Mouse (Mus musculus) heart, embryonic 13.5 days (tissue): ENCODE results near the gene B4galt3. TPM values are rescaled to one million over a fixed set of nuclear protein-coding genes. Genes with fewer than 3 reads are reported as not detected.

Experiments used
- ATAC-seq: fragments of 200-750 bp; cut with Nextera tagmentation; 2 replicates; pipeline ENCODE4 v1.8.0; 2017; ENCODE audit warnings: moderate TSS enrichment; ENCODE audit not compliant: insufficient number of reproducible peaks, low FRiP score, low TSS enrichment; ENCODE audit errors: extremely low read depth
- H3K27ac ChIP-seq: fragments of 300-500 bp; sonication (generic); replicated peaks from 2 replicates; pipeline ENCODE4 v1.5.1; 2015; ENCODE audit warnings: moderate library complexity, mild to moderate bottlenecking, inconsistent platforms
- H3K27me3 ChIP-seq: fragments of 300-500 bp; sonication (generic); replicated peaks from 2 replicates; pipeline ENCODE4 v1.6.1; 2015; ENCODE audit warnings: mild to moderate bottlenecking, inconsistent platforms
- H3K36me3 ChIP-seq: fragments of 300-500 bp; sonication (generic); 2 replicates; pipeline ENCODE4 v1.6.1; 2015; ENCODE audit warnings: mild to moderate bottlenecking, inconsistent platforms
- H3K4me1 ChIP-seq: fragments of 300-500 bp; sonication (generic); 2 replicates; pipeline ENCODE4 v1.6.1; 2015; ENCODE audit warnings: inconsistent platforms
- H3K4me2 ChIP-seq: fragments of 300-500 bp; sonication (generic); 2 replicates; pipeline ENCODE4 v1.6.1; 2015; ENCODE audit warnings: inconsistent platforms, mild to moderate bottlenecking, moderate library complexity
- H3K4me3 ChIP-seq: fragments of 300-500 bp; sonication (generic); 2 replicates; pipeline ENCODE4 v1.5.1; 2015; ENCODE audit warnings: moderate library complexity, mild to moderate bottlenecking, inconsistent platforms
- H3K9ac ChIP-seq: fragments of 300-500 bp; sonication (generic); 2 replicates; pipeline ENCODE4 v1.6.1; 2015; ENCODE audit warnings: inconsistent platforms, mild to moderate bottlenecking, moderate library complexity
- H3K9me3 ChIP-seq: fragments of 300-500 bp; sonication (generic); 2 replicates; pipeline ENCODE4 v1.6.1; 2016; ENCODE audit warnings: inconsistent platforms
- WGBS: fragments of 180-500 bp; shearing (Covaris S2); methylation state at CpG from one replicate; pipeline ENCODE4 v1.1.7; 2015; ENCODE audit warnings: mixed read lengths; 5-methylcytosine and 5-hydroxymethylcytosine counted together
- polyA plus RNA-seq: library from polyadenylated mRNA; unstranded; fragments of >200 nt; fragmentation: Nextera tagmentation; extraction: Ambion mirVana; gene quantifications from 2 replicates; pipeline ENCODE4 v1.2.1, GENCODE M21; 2015

Gene B4galt3
- polyA plus RNA-seq, 1 experiment from 2014 or later = 54.6 TPM

- Histone ChIP-seq H3K9ac (peak overlapping the region; percentile 92), H3K4me3 (peak overlapping the region; percentile 70), H3K27ac (peak overlapping the region; percentile 94; the same call in 1 of the 2 replicates), H3K4me2 (peak overlapping the region; percentile 83), H3K9me3 (no peaks in the 10 kb centered on the region), H3K4me1 (peaks cover 28% of the 10 kb centered on the region), H3K36me3 (peaks cover 76% of the 10 kb centered on the region), H3K27me3 (no peaks in the 10 kb centered on the region)
- no peak for ATAC-seq
- WGBS = 57% methylated on average over 5 of the region's 5 CpGs
Observed at GRCm38 (mm10) chr1:171279721-171280120, 9.6 kb downstream of the B4galt3 start.

GRCm38 (mm10) chr1:171280250-171280915, 10.3 kb downstream of the B4galt3 start:
- no peaks in the 10 kb centered on the region for H3K27me3 ChIP-seq
- H3K36me3 ChIP-seq = peaks cover 76% of the 10 kb centered on the region
- peak overlapping the region; percentile 92 for H3K9ac ChIP-seq
- no peak for ATAC-seq
- peak overlapping the region; percentile 70 for H3K4me3 ChIP-seq
- peak overlapping the region; percentile 83 for H3K4me2 ChIP-seq
- peak overlapping the region; percentile 94 for H3K27ac ChIP-seq
- no peaks in the 10 kb centered on the region for H3K9me3 ChIP-seq
- H3K4me1 ChIP-seq = peaks cover 31% of the 10 kb centered on the region
- WGBS = 1% methylated on average over 25 of the region's 25 CpGs

- ATAC-seq = peak; percentile 91
- peak within 1 kb of the TSS; percentile 70 for H3K4me3 ChIP-seq
- peaks cover 76% of the 10 kb centered on the region for H3K36me3 ChIP-seq
- H3K4me1 ChIP-seq = peaks cover 37% of the 10 kb centered on the region
- no peaks in the 10 kb centered on the region for H3K9me3 ChIP-seq
- H3K27ac ChIP-seq = peak within 1 kb of the TSS; percentile 94
- H3K4me2 ChIP-seq = peak within 1 kb of the TSS; percentile 83
- WGBS = under 1% methylated on average over 26 of the region's 26 CpGs
- peak within 1 kb of the TSS; percentile 92 for H3K9ac ChIP-seq
- H3K27me3 ChIP-seq = no peaks in the 10 kb centered on the region
Observed at GRCm38 (mm10) chr1:171280916-171281527, 10.9 kb downstream of the B4galt3 start, which contains the start of gene Ppox. TSS of gene Ppox (minus strand) at chr1:171281186.

GRCm38 (mm10) chr1:171281528-171281923, 11.4 kb downstream of the B4galt3 start:
- peak overlapping the region; percentile 94 for H3K27ac ChIP-seq
- peak overlapping the region; percentile 86 for H3K9ac ChIP-seq
- peaks cover 76% of the 10 kb centered on the region for H3K36me3 ChIP-seq
- no peak for ATAC-seq
- H3K27me3 ChIP-seq = no peaks in the 10 kb centered on the region
- peak overlapping the region; percentile 70 for H3K4me3 ChIP-seq
- H3K4me1 ChIP-seq = peaks cover 42% of the 10 kb centered on the region
- H3K9me3 ChIP-seq = no peaks in the 10 kb centered on the region
- under 1% methylated on average over 10 of the region's 10 CpGs for WGBS
- peak overlapping the region; percentile 83 for H3K4me2 ChIP-seq

- H3K4me1 ChIP-seq = peaks cover 49% of the 10 kb centered on the region
- WGBS = 67% methylated on average over 18 of the region's 18 CpGs
- ATAC-seq = no peak
- peak overlapping the region; percentile 83 for H3K4me2 ChIP-seq
- peak overlapping the region; percentile 70 for H3K4me3 ChIP-seq
- no peaks in the 10 kb centered on the region for H3K9me3 ChIP-seq
- peak overlapping the region; percentile 86 for H3K9ac ChIP-seq
- 0 out of 2 replicates have a peak overlapping the region, but pooled peaks have one; percentile 94 for H3K27ac ChIP-seq
- H3K36me3 ChIP-seq = peaks cover 70% of the 10 kb centered on the region
- no peaks in the 10 kb centered on the region for H3K27me3 ChIP-seq
Observed at GRCm38 (mm10) chr1:171282086-171282805, 12.1 kb downstream of the B4galt3 start.

GRCm38 (mm10) chr1:171283188-171284160, 13.3 kb downstream of the B4galt3 start:
- Histone ChIP-seq H3K27me3 (no peaks in the 10 kb centered on the region), H3K4me2 (no peak overlapping the region), H3K4me3 (no peak overlapping the region), H3K9ac (no peak overlapping the region; the same call in 1 of the 2 replicates), H3K27ac (no peak overlapping the region), H3K36me3 (peaks cover 59% of the 10 kb centered on the region), H3K9me3 (no peaks in the 10 kb centered on the region), H3K4me1 (peaks cover 54% of the 10 kb centered on the region)
- 91% methylated on average over 18 of the region's 18 CpGs for WGBS
- no peak for ATAC-seq

GRCm38 (mm10) chr1:171284491-171284890, 14.4 kb downstream of the B4galt3 start:
- WGBS = 91% methylated on average over 15 of the region's 15 CpGs
- peaks cover 52% of the 10 kb centered on the region for H3K4me1 ChIP-seq
- no peak overlapping the region for H3K27ac ChIP-seq
- peak overlapping the region; percentile 6; the same call in 1 of the 2 replicates for H3K9ac ChIP-seq
- no peak overlapping the region for H3K4me3 ChIP-seq
- peaks cover 59% of the 10 kb centered on the region for H3K36me3 ChIP-seq
- no peaks in the 10 kb centered on the region for H3K9me3 ChIP-seq
- no peak for ATAC-seq
- no peak overlapping the region for H3K4me2 ChIP-seq
- no peaks in the 10 kb centered on the region for H3K27me3 ChIP-seq

- peaks cover 44% of the 10 kb centered on the region for H3K4me1 ChIP-seq
- no peak overlapping the region for H3K4me3 ChIP-seq
- WGBS = 82% methylated on average over 20 of the region's 20 CpGs
- no peaks in the 10 kb centered on the region for H3K9me3 ChIP-seq
- H3K27me3 ChIP-seq = no peaks in the 10 kb centered on the region
- ATAC-seq = no peak
- H3K27ac ChIP-seq = no peak overlapping the region
- no peak overlapping the region for H3K4me2 ChIP-seq
- H3K9ac ChIP-seq = peak overlapping the region; percentile 28; the same call in 1 of the 2 replicates
- H3K36me3 ChIP-seq = peaks cover 66% of the 10 kb centered on the region
Observed at GRCm38 (mm10) chr1:171285096-171285892, 15.2 kb downstream of the B4galt3 start.

- H3K4me1 ChIP-seq = peaks cover 41% of the 10 kb centered on the region
- H3K4me2 ChIP-seq = peak overlapping the region; percentile 74
- 87% methylated on average over 19 of the region's 19 CpGs for WGBS
- ATAC-seq = no peak
- peaks cover 74% of the 10 kb centered on the region for H3K36me3 ChIP-seq
- H3K27ac ChIP-seq = no peak overlapping the region
- H3K9ac ChIP-seq = peak overlapping the region; percentile 98; the same call in 1 of the 2 replicates
- H3K27me3 ChIP-seq = no peaks in the 10 kb centered on the region
- peak overlapping the region; percentile 88 for H3K4me3 ChIP-seq
- H3K9me3 ChIP-seq = no peaks in the 10 kb centered on the region
Observed at GRCm38 (mm10) chr1:171286517-171286916, 16.4 kb downstream of the B4galt3 start.
